Mouse (Mus musculus) brain, embryonic 14.5 days (tissue): ENCODE data around the gene Mcpt8.

Experiments used
- CTCF ChIP-seq: fragments of 200-500 bp; IDR thresholded peaks from 2 replicates; pipeline ENCODE4 v1.5.1; 2012; ENCODE audit warnings: inconsistent platforms, mild to moderate bottlenecking, moderate library complexity, borderline replicate concordance; ENCODE audit not compliant: insufficient read depth, insufficient read length; ENCODE audit errors: extremely low read depth
- POLR2A ChIP-seq: fragments of 200-500 bp; IDR thresholded peaks from 2 replicates; pipeline ENCODE4 v1.6.1; 2012; ENCODE audit warnings: mild to moderate bottlenecking, inconsistent platforms, borderline replicate concordance; ENCODE audit not compliant: poor library complexity, insufficient read depth, insufficient read length, severe bottlenecking; ENCODE audit errors: extremely low read depth

DNA sequence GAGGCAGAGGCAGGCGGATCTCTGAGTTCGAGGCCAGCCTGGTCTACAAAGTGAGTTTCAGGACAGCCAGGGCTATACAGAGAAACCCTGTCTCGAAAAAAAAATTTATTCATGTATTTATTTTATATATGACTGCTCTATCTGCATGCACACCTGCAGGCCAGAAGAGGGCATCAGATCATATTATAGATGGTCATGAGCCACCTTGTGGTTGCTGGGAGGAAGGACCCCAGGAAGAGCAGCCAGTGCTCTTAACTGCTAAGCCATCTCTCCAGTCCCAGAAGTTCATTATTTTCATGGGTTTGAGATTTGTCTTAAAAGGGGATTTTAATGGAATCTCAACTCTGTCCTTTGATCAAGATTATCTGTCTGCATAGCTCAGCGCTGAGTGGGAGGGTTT is 13.9 kb upstream of the Mcpt8 start:
- TF ChIP-seq CTCF (peak; percentile 37; the same call in 1 of the 2 replicates), POLR2A (no peak)
